Mouse (Mus musculus) testis, adult 2 months (tissue): ENCODE results near the gene Gpr153.

Experiments
- CTCF ChIP-seq: fragments of 200-500 bp; IDR thresholded peaks from 2 replicates; pipeline ENCODE4 v1.5.1; 2012; ENCODE audit warnings: low read depth, mild to moderate bottlenecking, inconsistent platforms, low read length, moderate library complexity; ENCODE audit not compliant: control insufficient read depth, insufficient read depth, insufficient replicate concordance
- POLR2A ChIP-seq: fragments of 200-500 bp; IDR thresholded peaks from 2 replicates; pipeline ENCODE4 v1.6.1; 2012; ENCODE audit warnings: low read depth, mild to moderate bottlenecking, inconsistent platforms, low read length, moderate library complexity; ENCODE audit not compliant: control insufficient read depth

DNA sequence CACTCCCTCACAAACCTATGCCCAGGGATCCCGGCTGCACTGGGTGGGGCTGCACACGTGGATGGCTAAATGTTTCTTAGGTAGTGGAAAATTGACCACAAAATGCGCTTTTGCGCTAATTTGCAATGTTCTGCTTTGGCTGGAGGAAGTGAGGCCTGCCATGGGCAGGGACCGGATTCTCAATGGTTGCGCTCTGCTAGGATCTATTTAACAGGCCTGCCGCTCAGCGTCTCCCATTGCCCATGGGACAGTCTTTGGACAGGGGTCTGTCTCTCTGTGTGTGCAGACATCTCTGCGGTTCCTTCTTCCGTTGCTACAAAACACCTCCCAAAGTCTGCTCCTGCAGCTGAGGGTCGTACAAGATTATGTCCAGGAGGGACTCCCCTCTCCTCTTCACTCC is 17.0 kb downstream of the Gpr153 start:
- TF ChIP-seq CTCF (no peak), POLR2A (no peak)
